Mouse (Mus musculus) liver, adult 2 months (tissue): Measurements from ENCODE around the gene Rspo4. TPM values are rescaled to one million over a fixed set of nuclear protein-coding genes. Genes with fewer than 3 reads are reported as not detected.

Experiments
- DNase-seq: peaks from one replicate; pipeline ENCODE4 v3.0.0-alpha.2; 2011; ENCODE audit warnings: low read depth, low spot score; ENCODE audit errors: extremely low read depth
- H3K27ac ChIP-seq: fragments of 200-500 bp; replicated peaks from 2 replicates; pipeline ENCODE4 v1.5.1; 2012; ENCODE audit warnings: low read depth, mild to moderate bottlenecking, control low read depth, inconsistent platforms, low read length; ENCODE audit not compliant: insufficient read depth
- H3K27me3 ChIP-seq: fragments of 200-500 bp; 2 replicates; pipeline ENCODE4 v1.6.1; 2012; ENCODE audit warnings: mild to moderate bottlenecking, moderate library complexity, low read length, inconsistent platforms; ENCODE audit not compliant: control insufficient read depth, insufficient read depth
- H3K36me3 ChIP-seq: fragments of 200-500 bp; 2 replicates; pipeline ENCODE4 v1.6.1; 2012; ENCODE audit warnings: low read length, inconsistent platforms; ENCODE audit not compliant: control insufficient read depth, insufficient read depth
- H3K4me1 ChIP-seq: fragments of 200-500 bp; 2 replicates; pipeline ENCODE4 v1.6.1; 2011; ENCODE audit warnings: low read length; ENCODE audit not compliant: control insufficient read depth, insufficient read depth
- H3K4me3 ChIP-seq: fragments of 200-500 bp; 2 replicates; pipeline ENCODE4 v1.5.1; 2011; ENCODE audit warnings: low read depth, mild to moderate bottlenecking, control low read depth, low read length, moderate library complexity; ENCODE audit not compliant: insufficient read depth
- H3K79me2 ChIP-seq: fragments of 200-500 bp; 2 replicates; pipeline ENCODE4 v1.6.1; 2012; ENCODE audit warnings: inconsistent platforms, mild to moderate bottlenecking, low read length, moderate library complexity; ENCODE audit not compliant: control insufficient read depth, insufficient read depth
- H3K9ac ChIP-seq: fragments of 200-500 bp; 2 replicates; pipeline ENCODE4 v1.6.1; 2012; ENCODE audit warnings: low read depth, mild to moderate bottlenecking, control low read depth, inconsistent platforms, low read length
- CTCF ChIP-seq: fragments of 200-500 bp; IDR thresholded peaks from 2 replicates; pipeline ENCODE4 v1.5.1; 2011; ENCODE audit warnings: low read depth, low read length, control low read depth
- POLR2A ChIP-seq: fragments of 200-500 bp; IDR thresholded peaks from 2 replicates; pipeline ENCODE4 v1.6.1; 2011; ENCODE audit warnings: low read length, control low read depth; ENCODE audit not compliant: insufficient read depth; ENCODE audit errors: extremely low read depth
- WGBS: fragments of 180-500 bp; shearing (Covaris S2); methylation state at CpG from one replicate; pipeline ENCODE4 v1.1.7; 2018; 5-methylcytosine and 5-hydroxymethylcytosine counted together
- polyA plus RNA-seq: library from polyadenylated mRNA; depleted of rRNA; stranded (reverse); fragments of >200 nt; gene quantifications from 2 replicates; pipeline ENCODE4 v1.2.3, GENCODE M21; 2012
- total RNA-seq: library from RNA; depleted of rRNA; stranded (reverse); fragments of >200 nt; gene quantifications from 2 replicates; pipeline ENCODE4 v1.2.3, GENCODE M21; 2014

Gene Rspo4
- total and polyA plus RNA-seq, 2 experiments, result not detected

DNA sequence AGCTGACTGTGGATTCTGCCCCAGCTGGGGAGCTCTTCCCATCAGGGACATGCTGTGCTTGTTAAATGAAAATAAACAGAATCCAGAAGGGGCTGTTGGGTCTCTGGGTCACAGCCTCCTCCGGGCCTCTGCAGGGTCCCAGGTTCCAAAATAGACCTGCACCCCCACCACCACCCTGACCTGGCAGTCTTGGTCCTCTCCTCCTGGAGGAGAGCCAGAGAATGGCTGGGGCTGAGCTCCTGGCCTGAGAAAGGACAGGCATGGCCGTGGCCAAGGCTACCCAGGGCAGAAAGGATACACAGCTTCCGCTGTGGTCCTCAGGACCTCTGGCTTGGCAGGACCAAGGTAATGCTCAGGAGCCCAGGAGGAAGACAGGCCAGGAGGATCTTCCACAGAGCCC is 61.9 kb downstream of the Rspo4 start:
- WGBS, result 72% methylated on average over 3 of the region's 3 CpGs
- H3K4me1 ChIP-seq, result no peaks in the 10 kb centered on the region
- DNase-seq, result no peak
- TF ChIP-seq POLR2A, result no peak
- H3K9ac ChIP-seq, result no peak overlapping the region
- H3K36me3 ChIP-seq, result no peaks in the 10 kb centered on the region
- H3K27me3 ChIP-seq, result no peaks in the 10 kb centered on the region
- H3K27ac ChIP-seq, result no peak overlapping the region
- no peak overlapping the region for H3K4me3 ChIP-seq
- no peaks in the 10 kb centered on the region for H3K79me2 ChIP-seq

DNA sequence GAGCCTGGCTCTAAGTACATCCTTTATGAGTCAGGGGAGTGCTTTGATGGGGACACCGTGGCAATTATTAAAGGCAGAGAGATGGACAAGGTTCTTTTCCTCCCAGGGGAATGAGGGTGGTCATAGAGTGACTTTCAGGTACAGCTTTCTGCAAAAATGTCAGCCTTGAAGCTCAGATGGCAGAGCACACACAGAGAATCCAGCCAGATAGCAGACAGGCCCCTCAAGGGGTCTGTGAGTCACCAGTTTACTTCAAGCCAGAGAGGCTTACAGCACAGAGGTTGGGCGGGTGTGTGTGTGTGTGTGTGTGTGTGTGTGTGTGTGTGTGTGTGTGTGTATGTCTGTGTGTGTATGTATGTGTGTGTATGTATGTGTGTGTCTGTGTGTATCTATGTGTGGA is 64.3 kb downstream of the Rspo4 start:
- no peak overlapping the region for H3K9ac ChIP-seq
- no peaks in the 10 kb centered on the region for H3K27me3 ChIP-seq
- DNase-seq, result no peak
- no peak overlapping the region for H3K27ac ChIP-seq
- H3K4me1 ChIP-seq, result no peaks in the 10 kb centered on the region
- TF ChIP-seq CTCF (no peak), POLR2A (no peak)
- no peaks in the 10 kb centered on the region for H3K36me3 ChIP-seq
- no peak overlapping the region for H3K4me3 ChIP-seq
- WGBS, result 78% methylated on average over 2 of the region's 2 CpGs
- no peaks in the 10 kb centered on the region for H3K79me2 ChIP-seq

- 76% methylated on average over 3 of the region's 3 CpGs for WGBS
- Histone ChIP-seq H3K27me3 (no peaks in the 10 kb centered on the region), H3K36me3 (no peaks in the 10 kb centered on the region), H3K4me3 (no peak overlapping the region), H3K4me1 (no peaks in the 10 kb centered on the region), H3K27ac (no peak overlapping the region), H3K9ac (no peak overlapping the region), H3K79me2 (no peaks in the 10 kb centered on the region)
- DNase-seq, result no peak
- TF ChIP-seq CTCF (no peak), POLR2A (no peak)
Measured at GRCm38 (mm10) chr2:151909386-151909785, 66.7 kb downstream of the Rspo4 start.

DNA sequence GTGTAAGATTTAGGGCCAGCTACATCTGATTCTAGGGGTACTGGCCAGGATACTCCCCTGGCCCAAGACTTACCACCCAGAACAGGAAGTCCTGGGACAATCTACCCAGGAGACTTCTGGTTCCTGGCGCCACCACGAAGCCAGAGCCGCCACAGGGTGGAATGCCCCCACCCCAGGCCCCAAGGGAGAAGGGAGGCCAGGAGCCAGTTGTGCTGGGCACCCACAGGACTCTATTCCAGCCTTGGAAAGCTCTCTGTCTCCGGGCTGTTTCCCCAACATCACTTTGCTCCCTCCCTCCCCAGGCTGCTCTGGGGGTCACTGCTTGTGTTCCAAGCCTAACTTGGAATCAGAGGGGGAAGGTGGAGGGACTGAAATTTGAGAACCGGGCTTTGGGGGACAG is 67.8 kb downstream of the Rspo4 start:
- H3K79me2 ChIP-seq, result no peaks in the 10 kb centered on the region
- TF ChIP-seq CTCF (no peak), POLR2A (no peak)
- H3K4me3 ChIP-seq, result no peak overlapping the region
- H3K9ac ChIP-seq, result no peak overlapping the region
- no peaks in the 10 kb centered on the region for H3K36me3 ChIP-seq
- no peak overlapping the region for H3K27ac ChIP-seq
- DNase-seq, result no peak
- H3K4me1 ChIP-seq, result no peaks in the 10 kb centered on the region
- H3K27me3 ChIP-seq, result no peaks in the 10 kb centered on the region
- WGBS, result 61% methylated on average over 5 of the region's 5 CpGs

DNA sequence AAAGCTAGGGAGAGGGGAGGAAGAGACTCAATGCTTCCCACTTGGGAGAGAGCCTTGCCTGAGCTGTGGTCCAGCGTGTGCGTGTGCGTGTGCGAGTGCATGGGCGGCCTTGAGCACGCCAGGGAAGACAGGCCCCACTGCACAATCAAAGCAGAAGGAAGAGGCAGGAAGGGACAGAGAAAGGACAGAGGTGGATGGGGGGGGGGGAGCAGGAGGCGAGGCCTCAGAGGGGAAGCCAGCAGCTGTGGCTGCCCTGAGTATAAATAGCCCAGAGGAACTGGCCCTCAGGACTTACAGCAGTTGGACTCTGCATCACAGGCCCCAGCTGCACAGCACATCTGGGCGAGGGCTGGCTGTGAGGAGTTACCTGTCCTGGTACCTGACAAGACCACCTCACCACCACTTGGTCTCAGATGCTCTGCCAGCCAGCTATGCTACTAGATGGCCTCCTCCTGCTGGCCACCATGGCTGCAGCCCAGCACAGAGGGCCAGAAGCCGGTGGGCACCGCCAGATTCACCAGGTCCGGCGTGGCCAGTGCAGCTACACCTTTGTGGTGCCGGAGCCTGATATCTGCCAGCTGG is 68.3 kb downstream of the Rspo4 start, which contains the start of gene Angpt4:
Gene Angpt4 (plus strand): TSS at position 292 of the 582 bp plus-strand sequence.
- Histone ChIP-seq H3K27me3 (no peaks in the 10 kb centered on the region), H3K4me1 (no peaks in the 10 kb centered on the region), H3K4me3 (no peak within 1 kb of the TSS), H3K79me2 (no peaks in the 10 kb centered on the region), H3K36me3 (no peaks in the 10 kb centered on the region), H3K9ac (no peak within 1 kb of the TSS), H3K27ac (no peak within 1 kb of the TSS)
- DNase-seq, result no peak
- TF ChIP-seq CTCF, result no peak
- 76% methylated on average over 12 of the region's 13 CpGs for WGBS

- H3K79me2 ChIP-seq, result no peaks in the 10 kb centered on the region
- H3K9ac ChIP-seq, result no peak overlapping the region
- 83% methylated on average over 3 of the region's 3 CpGs for WGBS
Measured at GRCm38 (mm10) chr2:151911751-151912150, 69.0 kb downstream of the Rspo4 start.

More at GRCm38 (mm10) chr2:151911751-151912150, 69.0 kb downstream of the Rspo4 start:
- H3K4me3 ChIP-seq, result no peak overlapping the region
- H3K36me3 ChIP-seq, result no peaks in the 10 kb centered on the region
- DNase-seq, result no peak
- no peak for TF ChIP-seq CTCF
- TF ChIP-seq POLR2A, result no peak
- H3K27me3 ChIP-seq, result no peaks in the 10 kb centered on the region
- H3K27ac ChIP-seq, result no peak overlapping the region
- H3K4me1 ChIP-seq, result no peaks in the 10 kb centered on the region
